Mouse (Mus musculus): ENCODE measurements around the gene Cers3. TPM values are rescaled to one million over a fixed set of nuclear protein-coding genes. Genes with fewer than 3 reads are reported as not detected.
A peak's percentile ranks its signal among the peaks of the same experiment; 100 is the strongest.

Cers3 gene
- polyA plus RNA-seq (2012; rRNA removed) = 0.62 and 0.70 TPM in 2 replicates

GRCm38 (mm10) chr7:66743377-66743781 is at the start of gene Cers3:
Gene Cers3, plus strand, starts transcription at chr7:66743504.
- TF ChIP-seq CTCF (IDR thresholded peaks at IDR 0.05; ENCODE audit: borderline replicate concordance, extremely low read depth, insufficient read depth, insufficient read length) (no peak), POLR2A (IDR thresholded peaks at IDR 0.05; ENCODE audit: borderline replicate concordance, extremely low read depth, insufficient read depth, insufficient read length, poor library complexity, severe bottlenecking) (no peak)
- no peak for DNase-seq (ENCODE audit: low read depth)

GRCm38 (mm10) chr7:66694467-66694866 is 48.8 kb upstream of the Cers3 start:
- DNase-seq (ENCODE audit: low read depth) = no peak
- no peak for TF ChIP-seq CTCF (IDR thresholded peaks at IDR 0.05; ENCODE audit: borderline replicate concordance, extremely low read depth, insufficient read depth, insufficient read length)

GRCm38 (mm10) chr7:66702721-66703120 is 40.6 kb upstream of the Cers3 start:
- TF ChIP-seq POLR2A (IDR thresholded peaks at IDR 0.05; ENCODE audit: borderline replicate concordance, extremely low read depth, insufficient read depth, insufficient read length, poor library complexity, severe bottlenecking) (no peak), CTCF (IDR thresholded peaks at IDR 0.05; ENCODE audit: borderline replicate concordance, extremely low read depth, insufficient read depth, insufficient read length) (no peak)
- DNase-seq (ENCODE audit: low read depth) = no peak

- DNase-seq (ENCODE audit: low read depth) = no peak
- TF ChIP-seq CTCF (IDR thresholded peaks at IDR 0.05; ENCODE audit: borderline replicate concordance, extremely low read depth, insufficient read depth, insufficient read length) = no peak
- TF ChIP-seq POLR2A (IDR thresholded peaks at IDR 0.05; ENCODE audit: borderline replicate concordance, extremely low read depth, insufficient read depth, insufficient read length, poor library complexity, severe bottlenecking) = no peak
These were observed 38.7 kb upstream of the Cers3 start for GRCm38 (mm10) chr7:66704631-66705030.

GRCm38 (mm10) chr7:66711166-66711565 is 32.1 kb upstream of the Cers3 start:
- peak; percentile 31 for DNase-seq (ENCODE audit: low read depth)

GRCm38 (mm10) chr7:66724514-66724913 is 18.8 kb upstream of the Cers3 start:
- TF ChIP-seq POLR2A (IDR thresholded peaks at IDR 0.05; ENCODE audit: borderline replicate concordance, extremely low read depth, insufficient read depth, insufficient read length, poor library complexity, severe bottlenecking) = no peak
- no peak for TF ChIP-seq CTCF (IDR thresholded peaks at IDR 0.05; ENCODE audit: borderline replicate concordance, extremely low read depth, insufficient read depth, insufficient read length)
- no peak for DNase-seq (ENCODE audit: low read depth)

More at GRCm38 (mm10) chr7:66711166-66711565, 32.1 kb upstream of the Cers3 start:
- TF ChIP-seq CTCF (IDR thresholded peaks at IDR 0.05; ENCODE audit: borderline replicate concordance, extremely low read depth, insufficient read depth, insufficient read length) (no peak), POLR2A (IDR thresholded peaks at IDR 0.05; ENCODE audit: borderline replicate concordance, extremely low read depth, insufficient read depth, insufficient read length, poor library complexity, severe bottlenecking) (no peak)

GRCm38 (mm10) chr7:66724954-66725353 is 18.4 kb upstream of the Cers3 start:
- TF ChIP-seq CTCF (IDR thresholded peaks at IDR 0.05; ENCODE audit: borderline replicate concordance, extremely low read depth, insufficient read depth, insufficient read length) (no peak), POLR2A (IDR thresholded peaks at IDR 0.05; ENCODE audit: borderline replicate concordance, extremely low read depth, insufficient read depth, insufficient read length, poor library complexity, severe bottlenecking) (no peak)

GRCm38 (mm10) chr7:66728072-66728471 is 15.2 kb upstream of the Cers3 start:
- no peak for DNase-seq (ENCODE audit: low read depth)
- TF ChIP-seq POLR2A (IDR thresholded peaks at IDR 0.05; ENCODE audit: borderline replicate concordance, extremely low read depth, insufficient read depth, insufficient read length, poor library complexity, severe bottlenecking) (no peak), CTCF (IDR thresholded peaks at IDR 0.05; ENCODE audit: borderline replicate concordance, extremely low read depth, insufficient read depth, insufficient read length) (no peak)

More at GRCm38 (mm10) chr7:66724954-66725353, 18.4 kb upstream of the Cers3 start:
- DNase-seq (ENCODE audit: low read depth) = no peak

GRCm38 (mm10) chr7:66729232-66729631 is 14.1 kb upstream of the Cers3 start:
- TF ChIP-seq CTCF (IDR thresholded peaks at IDR 0.05; ENCODE audit: borderline replicate concordance, extremely low read depth, insufficient read depth, insufficient read length) = no peak
- TF ChIP-seq POLR2A (IDR thresholded peaks at IDR 0.05; ENCODE audit: borderline replicate concordance, extremely low read depth, insufficient read depth, insufficient read length, poor library complexity, severe bottlenecking) = no peak
- no peak for DNase-seq (ENCODE audit: low read depth)

- DNase-seq (ENCODE audit: low read depth) = no peak
- TF ChIP-seq CTCF (IDR thresholded peaks at IDR 0.05; ENCODE audit: borderline replicate concordance, extremely low read depth, insufficient read depth, insufficient read length) (no peak), POLR2A (IDR thresholded peaks at IDR 0.05; ENCODE audit: borderline replicate concordance, extremely low read depth, insufficient read depth, insufficient read length, poor library complexity, severe bottlenecking) (no peak)
These were observed 9.9 kb upstream of the Cers3 start for GRCm38 (mm10) chr7:66733431-66733830.

- no peak for DNase-seq (ENCODE audit: low read depth)
- TF ChIP-seq POLR2A (IDR thresholded peaks at IDR 0.05; ENCODE audit: borderline replicate concordance, extremely low read depth, insufficient read depth, insufficient read length, poor library complexity, severe bottlenecking) = no peak
- no peak for TF ChIP-seq CTCF (IDR thresholded peaks at IDR 0.05; ENCODE audit: borderline replicate concordance, extremely low read depth, insufficient read depth, insufficient read length)
These were observed 9.4 kb upstream of the Cers3 start for GRCm38 (mm10) chr7:66733882-66734281.

GRCm38 (mm10) chr7:66734466-66734865 is 8.8 kb upstream of the Cers3 start:
- TF ChIP-seq CTCF (IDR thresholded peaks at IDR 0.05; ENCODE audit: borderline replicate concordance, extremely low read depth, insufficient read depth, insufficient read length) (no peak), POLR2A (IDR thresholded peaks at IDR 0.05; ENCODE audit: borderline replicate concordance, extremely low read depth, insufficient read depth, insufficient read length, poor library complexity, severe bottlenecking) (no peak)
- DNase-seq (ENCODE audit: low read depth) = no peak
